Mouse (Mus musculus) heart, adult 2 months (tissue): ENCODE measurements at regions not wholly inside any gene's neighbourhood (a gene's known extent, or its start where the extent isn't known, plus 50 kb on each side); places are given as distances from the start of the nearest gene placed in this dataset.

Experiments used
- DNase-seq, 2 experiments: peaks; one replicate each; pipeline ENCODE4 v3.0.0; 2021
- H3K27ac ChIP-seq: fragments of 200-600 bp; 2 replicates; pipeline ENCODE4 v1.8.1; 2022
- H3K27me3 ChIP-seq: fragments of 200-500 bp; 2 replicates; pipeline ENCODE4 v1.6.1; 2012; ENCODE audit warnings: mild to moderate bottlenecking, low read length, inconsistent platforms, mixed read lengths; ENCODE audit not compliant: control insufficient read depth, insufficient read depth
- H3K36me3 ChIP-seq: fragments of 200-500 bp; 2 replicates; pipeline ENCODE4 v1.6.1; 2012; ENCODE audit warnings: low read length, inconsistent platforms; ENCODE audit not compliant: control insufficient read depth, insufficient read depth
- H3K4me1 ChIP-seq: fragments of 200-500 bp; 2 replicates; pipeline ENCODE4 v1.6.1; 2011; ENCODE audit warnings: low read length; ENCODE audit not compliant: control insufficient read depth, insufficient read depth
- H3K4me3 ChIP-seq: fragments of 200-600 bp; 2 replicates; pipeline ENCODE4 v1.8.1; 2022
- H3K79me2 ChIP-seq: fragments of 200-500 bp; replicated peaks from 2 replicates; pipeline ENCODE4 v1.6.1; 2012; ENCODE audit warnings: mild to moderate bottlenecking, inconsistent platforms, low read length, moderate library complexity, mixed read lengths; ENCODE audit not compliant: control insufficient read depth, insufficient read depth
- H3K9ac ChIP-seq: fragments of 200-500 bp; 2 replicates; pipeline ENCODE4 v1.6.1; 2012; ENCODE audit warnings: low read depth, mild to moderate bottlenecking, control low read depth, inconsistent platforms, low read length, mixed read lengths
- CTCF ChIP-seq: fragments of 200-600 bp; IDR thresholded peaks from 2 replicates; pipeline ENCODE4 v1.8.1; 2022; ENCODE audit warnings: antibody characterized with exemption, mild to moderate bottlenecking, moderate library complexity
- EP300 ChIP-seq: fragments of 200-500 bp; IDR thresholded peaks from 2 replicates; pipeline ENCODE4 v1.6.1; 2011; ENCODE audit warnings: low read depth, low read length, control low read depth; ENCODE audit not compliant: insufficient read depth
- POLR2A ChIP-seq: fragments of 200-500 bp; IDR thresholded peaks from 2 replicates; pipeline ENCODE4 v1.6.1; 2011; ENCODE audit warnings: mild to moderate bottlenecking, low read depth, low read length, control low read depth; ENCODE audit not compliant: insufficient read depth
- WGBS: fragments of 180-500 bp; shearing (Covaris S2); methylation state at CpG from one replicate; pipeline ENCODE4 v1.1.7; 2018; 5-methylcytosine and 5-hydroxymethylcytosine counted together
- intact Hi-C: fragments of 180-260 bp; cut with DNase I; formaldehyde crosslinking; loops from one replicate; pipeline ENCODE4 v1.15.1; 2025

DNA sequence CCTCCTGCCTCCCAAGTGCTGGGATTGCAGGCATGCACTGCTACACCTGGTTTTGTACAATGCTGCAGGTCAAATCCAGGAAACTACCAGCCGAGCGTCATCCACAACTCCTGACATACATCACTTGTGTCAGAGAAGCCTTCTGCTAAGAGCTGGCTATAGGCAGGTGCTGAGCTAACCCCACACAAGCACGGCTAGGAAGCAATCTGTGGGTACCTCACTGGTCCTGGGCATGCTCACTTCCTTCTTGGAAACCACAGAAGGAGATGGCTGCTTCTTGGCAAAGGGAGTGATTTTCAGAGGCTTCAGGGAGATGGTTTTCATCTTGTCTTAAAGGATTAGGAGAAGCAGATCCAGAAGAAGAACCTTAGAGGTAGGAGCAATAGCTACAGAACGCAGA is 111.3 kb downstream of the Zfp706 start:
- no peaks in the 10 kb centered on the region for H3K36me3 ChIP-seq
- H3K4me1 ChIP-seq, result peaks cover 1% of the 10 kb centered on the region; the same call in 1 of the 2 replicates
- intact Hi-C loops, result no loop called here
- TF ChIP-seq EP300, result no peak
- TF ChIP-seq POLR2A, result no peak
- no peak for TF ChIP-seq CTCF
- H3K9ac ChIP-seq, result no peak overlapping the region
- WGBS, result 84% methylated on average over 4 of the region's 4 CpGs
- no peak overlapping the region for H3K4me3 ChIP-seq
- no peak for DNase-seq
- no peaks in the 10 kb centered on the region for H3K27me3 ChIP-seq
- no peak overlapping the region for H3K27ac ChIP-seq
- H3K79me2 ChIP-seq, result no peaks in the 10 kb centered on the region

DNA sequence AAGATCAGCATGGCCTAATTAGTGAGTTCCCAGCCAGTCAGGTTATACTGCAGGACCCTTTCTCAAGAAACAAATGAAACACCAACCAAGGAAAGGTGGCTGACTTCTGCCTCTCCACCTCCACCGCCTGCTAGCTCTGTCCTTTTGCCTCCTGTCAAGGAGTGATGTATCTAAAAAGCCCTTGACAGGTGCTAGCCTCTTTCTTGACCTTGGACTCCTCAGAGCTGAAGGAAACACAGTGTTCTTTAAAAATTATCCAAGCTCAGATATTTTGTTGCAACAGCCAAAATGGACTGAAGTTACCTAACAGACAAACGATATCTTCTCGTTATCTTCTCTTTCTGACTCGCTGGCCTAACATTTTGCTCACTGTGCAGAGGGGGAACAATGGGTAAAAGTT is 112.5 kb downstream of the Zfp706 start:
- Histone ChIP-seq H3K79me2 (no peaks in the 10 kb centered on the region), H3K4me3 (no peak overlapping the region), H3K9ac (no peak overlapping the region), H3K27me3 (no peaks in the 10 kb centered on the region), H3K36me3 (no peaks in the 10 kb centered on the region), H3K4me1 (peaks cover 2% of the 10 kb centered on the region; the same call in 1 of the 2 replicates), H3K27ac (no peak overlapping the region)
- TF ChIP-seq CTCF (no peak), POLR2A (no peak), EP300 (no peak)
- 86% methylated on average over 4 of the region's 4 CpGs for WGBS
- intact Hi-C loops, result no loop called here
- no peak for DNase-seq

DNA sequence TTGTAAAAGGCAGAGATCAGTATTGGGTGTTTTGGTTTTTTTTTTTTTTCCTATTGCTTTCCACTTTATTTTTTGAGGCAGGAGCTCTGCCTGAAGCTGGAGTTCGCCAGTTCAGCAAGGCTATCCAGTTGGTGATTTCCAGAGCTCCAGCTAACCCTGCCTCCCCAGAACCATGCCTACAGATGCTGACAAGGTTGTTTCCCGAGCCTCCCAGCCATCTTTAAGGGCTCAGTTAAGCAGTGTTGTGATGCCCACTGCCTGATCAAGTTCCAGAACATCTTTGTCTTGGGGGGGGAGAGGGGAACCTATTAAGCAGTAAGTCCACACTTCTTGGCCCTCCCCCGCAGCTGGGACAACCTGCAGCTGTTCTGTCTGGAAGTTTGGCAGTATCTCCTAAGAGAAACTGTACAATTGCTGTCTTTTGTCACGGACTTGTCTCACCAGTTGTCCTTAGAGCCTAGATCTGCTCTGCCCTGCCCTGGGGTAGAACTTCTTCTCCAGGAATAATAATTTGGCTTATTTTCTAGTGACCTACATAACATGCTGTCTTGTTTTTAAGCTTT is 114.1 kb downstream of the Zfp706 start:
- WGBS, result 67% methylated on average over 4 of the region's 4 CpGs
- H3K27me3 ChIP-seq, result no peaks in the 10 kb centered on the region
- H3K4me1 ChIP-seq, result peaks cover 2% of the 10 kb centered on the region; the same call in 1 of the 2 replicates
- H3K79me2 ChIP-seq, result no peaks in the 10 kb centered on the region
- H3K9ac ChIP-seq, result no peak overlapping the region
- no peak overlapping the region for H3K27ac ChIP-seq
- DNase-seq, result no peak
- H3K4me3 ChIP-seq, result no peak overlapping the region
- no peak for TF ChIP-seq EP300
- no peak for TF ChIP-seq CTCF
- TF ChIP-seq POLR2A, result no peak
- no peaks in the 10 kb centered on the region for H3K36me3 ChIP-seq
- intact Hi-C loops, result no loop called here

DNA sequence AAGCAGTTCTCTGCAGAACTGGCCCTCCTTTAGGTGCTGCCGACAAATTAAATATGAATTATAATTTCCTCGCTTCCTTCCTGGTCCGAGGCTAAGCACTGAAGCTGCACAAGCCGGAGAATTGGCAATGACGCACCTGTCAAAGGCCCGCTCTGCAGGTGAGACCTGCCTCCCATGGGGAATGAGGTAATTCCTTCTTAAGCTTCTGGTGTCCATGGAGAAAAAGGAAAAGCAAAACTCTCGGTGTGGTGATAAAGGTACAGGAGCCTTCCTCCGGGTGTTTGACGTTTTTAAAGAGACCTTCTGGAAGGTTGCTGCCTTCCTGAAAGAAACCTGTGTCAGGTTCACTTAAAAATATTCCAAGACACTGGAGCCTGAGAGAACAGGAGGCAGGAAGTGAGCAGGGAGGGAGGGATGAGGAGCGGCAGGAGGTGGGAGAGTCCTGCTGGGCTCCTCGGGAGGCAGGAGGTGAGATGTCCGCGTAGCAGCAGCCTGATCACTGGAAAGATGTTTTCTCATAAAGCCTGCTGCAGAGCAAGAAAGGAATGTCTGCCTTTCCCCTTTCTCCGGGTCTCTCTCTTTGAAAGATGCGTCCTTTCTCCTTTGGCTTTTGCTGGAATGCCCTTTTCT is 114.9 kb downstream of the Zfp706 start:
- TF ChIP-seq CTCF (no peak), EP300 (no peak), POLR2A (no peak)
- intact Hi-C loops, result no loop called here
- 40% methylated on average over 15 of the region's 15 CpGs for WGBS
- Histone ChIP-seq H3K9ac (no peak overlapping the region), H3K27me3 (no peaks in the 10 kb centered on the region), H3K4me1 (peaks cover 2% of the 10 kb centered on the region; the same call in 1 of the 2 replicates), H3K27ac (no peak overlapping the region), H3K4me3 (no peak overlapping the region), H3K79me2 (no peaks in the 10 kb centered on the region), H3K36me3 (no peaks in the 10 kb centered on the region)
- no peak for DNase-seq

DNA sequence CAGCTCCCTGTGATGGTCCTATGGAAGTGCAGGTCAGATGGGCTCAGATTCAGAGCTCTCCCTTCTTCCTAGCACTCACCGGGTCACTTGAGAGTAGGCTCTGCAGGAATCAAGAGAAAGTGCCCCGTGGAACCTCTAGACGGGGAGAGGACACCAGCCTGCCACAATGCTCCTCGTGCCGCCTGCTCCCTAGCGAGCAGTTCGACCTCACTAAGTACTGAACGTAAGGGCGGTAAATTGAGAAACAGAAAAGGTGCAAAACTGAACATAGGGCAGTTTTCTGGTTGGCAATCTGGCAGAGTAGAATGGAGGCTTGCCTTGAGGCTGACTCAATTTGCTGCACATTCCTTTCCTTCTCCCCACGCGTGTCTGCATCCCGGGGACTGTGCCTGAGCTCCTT is 115.7 kb downstream of the Zfp706 start:
- 50% methylated on average over 12 of the region's 12 CpGs for WGBS
- TF ChIP-seq POLR2A, result no peak
- TF ChIP-seq CTCF, result no peak
- no peak for TF ChIP-seq EP300
- intact Hi-C loops, result no loop called here

DNA sequence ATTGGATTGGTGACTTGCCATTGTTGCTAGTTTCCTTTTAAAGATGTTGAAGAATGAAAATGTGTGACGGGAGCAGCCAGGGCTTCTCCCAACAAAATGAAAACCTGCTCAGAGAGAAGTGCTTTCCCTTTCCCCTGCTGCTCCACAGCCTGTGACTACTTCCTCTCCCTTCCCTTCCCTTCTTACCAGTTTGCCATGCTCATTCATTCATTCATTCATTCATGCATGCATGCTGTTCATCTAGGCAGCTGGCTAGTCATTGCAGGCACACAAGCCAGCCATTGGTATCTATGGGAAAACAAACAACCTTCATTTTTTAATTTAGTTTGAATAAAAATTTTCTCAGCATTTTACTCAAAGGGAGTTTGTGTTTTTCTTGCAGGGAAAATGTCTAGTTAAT is 116.3 kb downstream of the Zfp706 start:
- Histone ChIP-seq H3K27ac (no peak overlapping the region), H3K4me3 (no peak overlapping the region), H3K27me3 (no peaks in the 10 kb centered on the region), H3K4me1 (peaks cover 2% of the 10 kb centered on the region; the same call in 1 of the 2 replicates), H3K79me2 (no peaks in the 10 kb centered on the region), H3K9ac (no peak overlapping the region), H3K36me3 (no peaks in the 10 kb centered on the region)
- WGBS, result 43% methylated on average over 1 of the region's 1 CpGs
- TF ChIP-seq POLR2A (no peak), CTCF (no peak), EP300 (no peak)
- intact Hi-C loops, result no loop called here
- DNase-seq, result no peak

More for the DNA sequence above, 115.7 kb downstream of the Zfp706 start:
- H3K27me3 ChIP-seq, result no peaks in the 10 kb centered on the region
- H3K9ac ChIP-seq, result no peak overlapping the region
- no peak for DNase-seq
- no peaks in the 10 kb centered on the region for H3K79me2 ChIP-seq
- no peaks in the 10 kb centered on the region for H3K36me3 ChIP-seq
- H3K27ac ChIP-seq, result no peak overlapping the region
- no peak overlapping the region for H3K4me3 ChIP-seq
- H3K4me1 ChIP-seq, result peaks cover 2% of the 10 kb centered on the region; the same call in 1 of the 2 replicates
